Mouse (Mus musculus) adrenal gland, adult 2 months (tissue): ENCODE measurements at regions not wholly inside any gene's neighbourhood (a gene's known extent, or its start where the extent isn't known, plus 50 kb on each side); places are given as distances from the start of the nearest gene placed in this dataset.

Source experiments
- DNase-seq: peaks from one replicate; pipeline ENCODE4 v3.0.0; 2021

- no peak for DNase-seq
Measured at GRCm38 (mm10) chr14:97694238-97694637, 475.3 kb downstream of the Dach1 start.

GRCm38 (mm10) chr14:97684617-97685016, 484.9 kb downstream of the Dach1 start:
- DNase-seq: no peak

GRCm38 (mm10) chr14:97667806-97668205, 501.8 kb downstream of the Dach1 start:
- DNase-seq: no peak

GRCm38 (mm10) chr14:97638187-97638792, 531.3 kb downstream of the Dach1 start:
- DNase-seq: no peak

- no peak for DNase-seq
Measured at GRCm38 (mm10) chr14:97611438-97611837, 558.1 kb downstream of the Dach1 start.

GRCm38 (mm10) chr14:97596694-97597093, 572.9 kb downstream of the Dach1 start:
- DNase-seq: no peak

- no peak for DNase-seq
Measured at GRCm38 (mm10) chr14:97588611-97589010, 581.0 kb downstream of the Dach1 start.

GRCm38 (mm10) chr14:97588182-97588581, 581.4 kb downstream of the Dach1 start:
- peak; percentile 1 for DNase-seq

GRCm38 (mm10) chr14:97586962-97587361, 582.6 kb downstream of the Dach1 start:
- no peak for DNase-seq

- DNase-seq: no peak
Measured at GRCm38 (mm10) chr14:97570274-97570673, 599.3 kb downstream of the Dach1 start.

- DNase-seq: no peak
Measured at GRCm38 (mm10) chr14:97560121-97560907, 609.3 kb downstream of the Dach1 start.

- DNase-seq: no peak
Measured at GRCm38 (mm10) chr14:97559559-97559958, 610.0 kb downstream of the Dach1 start.

GRCm38 (mm10) chr14:97558289-97558688, 611.3 kb downstream of the Dach1 start:
- no peak for DNase-seq

- no peak for DNase-seq
Measured at GRCm38 (mm10) chr14:97557888-97558287, 611.7 kb downstream of the Dach1 start.

- DNase-seq: no peak
Measured at GRCm38 (mm10) chr14:97546276-97546675, 623.3 kb downstream of the Dach1 start.

- no peak for DNase-seq
Measured at GRCm38 (mm10) chr14:97544307-97544706, 625.3 kb downstream of the Dach1 start.

GRCm38 (mm10) chr14:97537012-97537411, 632.6 kb downstream of the Dach1 start:
- no peak for DNase-seq

GRCm38 (mm10) chr14:97511318-97511717, 658.2 kb downstream of the Dach1 start:
- DNase-seq: no peak

- DNase-seq: no peak
Measured at GRCm38 (mm10) chr14:97489427-97490347, 679.9 kb downstream of the Dach1 start.

- DNase-seq: no peak
Measured at GRCm38 (mm10) chr14:97478236-97478635, 691.3 kb downstream of the Dach1 start.

GRCm38 (mm10) chr14:97450525-97451235, 718.9 kb downstream of the Dach1 start:
- DNase-seq: no peak

- DNase-seq: no peak
Measured at GRCm38 (mm10) chr14:97448617-97449016, 720.9 kb downstream of the Dach1 start.
